14 mouse cellular contexts compared by ENCODE assay signal in the genomic region with DNA sequence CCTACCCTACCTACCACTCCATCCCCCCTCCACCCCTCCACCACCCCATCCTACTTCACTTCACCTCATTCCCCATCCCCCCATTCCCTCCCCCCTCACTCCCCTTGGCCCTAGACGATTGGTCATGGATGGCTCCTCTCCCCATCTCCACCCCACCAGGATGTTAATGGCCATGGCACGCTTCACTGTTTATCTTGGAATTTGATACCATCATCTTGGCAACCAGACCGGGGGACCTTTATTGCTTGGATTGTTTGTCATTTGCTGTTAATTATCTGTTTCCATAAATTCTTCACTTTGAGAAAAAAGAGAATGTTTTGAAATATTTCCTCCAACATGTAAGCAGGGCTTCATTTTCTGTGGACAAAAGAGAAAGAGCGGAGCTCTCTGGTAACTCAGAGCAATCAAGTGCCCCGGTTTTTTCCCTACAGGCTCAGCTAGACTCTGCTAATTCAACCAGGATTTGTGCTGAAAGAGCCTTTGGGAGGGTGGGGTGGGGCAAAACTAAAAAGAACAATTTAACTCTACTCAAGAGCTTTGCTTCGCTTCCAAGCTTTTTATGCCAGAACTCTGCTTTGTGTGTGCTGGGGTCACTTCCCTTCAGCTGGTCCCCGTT. TPM values are rescaled to one million over a fixed set of nuclear protein-coding genes. Genes with fewer than 3 reads are reported as not detected.
DNase-seq lines count a peak whose midpoint lies in the region; ATAC-seq and TF ChIP-seq lines count a peak whose summit lies in the region.
"Had no signal": no experiment of that assay in that cellular context is flagged by ENCODE, and none has a peak within 500 bp of the region (broad histone marks: within the 10 kb centered on the region; RNA-seq: fewer than 3 reads in every experiment).

No protein-coding gene starts in this region.

- H3K9ac ChIP-seq in forebrain, embryonic 15.5 days (replicated peaks) = no peak overlapping the region
- H3K9ac ChIP-seq in limb, embryonic 12.5 days (replicated peaks) = 0 out of 2 replicates have a peak overlapping the region, but pooled peaks have one; percentile 1
- H3K9ac ChIP-seq: forebrain, embryonic 13.5 days; heart, embryonic 13.5 days; hindbrain, embryonic 15.5 days had no signal

- no peak overlapping the region for H3K4me2 ChIP-seq in forebrain, embryonic 15.5 days (replicated peaks)
- no peak overlapping the region for H3K4me2 ChIP-seq in limb, embryonic 12.5 days
- H3K4me2 ChIP-seq: forebrain, embryonic 13.5 days; heart, embryonic 13.5 days; hindbrain, embryonic 15.5 days; liver, embryonic 11.5 days had no signal

- ATAC-seq in forebrain, embryonic 15.5 days (replicated peaks) = no peak
- no peak for ATAC-seq in limb, embryonic 12.5 days (ENCODE audit: insufficient number of reproducible peaks, insufficient read depth, low FRiP score, low TSS enrichment, low read depth)
- ATAC-seq: forebrain, embryonic 13.5 days had no signal

- H3K27ac ChIP-seq in forebrain, embryonic 10.5 days = peak overlapping the region; percentile 44
- no peak overlapping the region for H3K27ac ChIP-seq in forebrain, embryonic 15.5 days (replicated peaks)
- H3K27ac ChIP-seq in kidney, adult 2 months (ENCODE audit: insufficient read depth, low read depth, low read length) = no peak overlapping the region
- peak overlapping the region; percentile 4; the same call in 1 of the 2 replicates for H3K27ac ChIP-seq in limb, embryonic 12.5 days
- H3K27ac ChIP-seq: forebrain, embryonic 13.5 days; hindbrain, embryonic 15.5 days had no signal

- no peak for TF ChIP-seq POLR2A in kidney, adult 2 months (IDR thresholded peaks at IDR 0.05; ENCODE audit: low read depth, low read length)

- H3K4me1 ChIP-seq in forebrain, embryonic 10.5 days = peaks cover 67% of the 10 kb centered on the region
- peaks cover 67% of the 10 kb centered on the region for H3K4me1 ChIP-seq in forebrain, embryonic 15.5 days
- H3K4me1 ChIP-seq in kidney, adult 2 months (ENCODE audit: control insufficient read depth, insufficient read depth, low read length) = no peaks in the 10 kb centered on the region
- H3K4me1 ChIP-seq in limb, embryonic 12.5 days (replicated peaks) = peaks cover 60% of the 10 kb centered on the region

- H3K4me3 ChIP-seq in forebrain, embryonic 10.5 days = 0 out of 2 replicates have a peak overlapping the region, but pooled peaks have one; percentile 5
- no peak overlapping the region for H3K4me3 ChIP-seq in forebrain, embryonic 15.5 days
- no peak overlapping the region for H3K4me3 ChIP-seq in kidney, adult 2 months (ENCODE audit: insufficient read depth, low read depth, low read length)
- no peak overlapping the region for H3K4me3 ChIP-seq in limb, embryonic 12.5 days (replicated peaks)
- H3K4me3 ChIP-seq: forebrain, embryonic 13.5 days; heart, embryonic 13.5 days; hindbrain, embryonic 15.5 days had no signal

- peaks cover 3% of the 10 kb centered on the region; the same call in 1 of the 2 replicates for H3K27me3 ChIP-seq in forebrain, embryonic 10.5 days (ENCODE audit: poor library complexity, severe bottlenecking)
- no peaks in the 10 kb centered on the region for H3K27me3 ChIP-seq in forebrain, embryonic 15.5 days
- no peaks in the 10 kb centered on the region for H3K27me3 ChIP-seq in kidney, adult 2 months (replicated peaks; ENCODE audit: control insufficient read depth, insufficient read depth, low read length)
- no peaks in the 10 kb centered on the region for H3K27me3 ChIP-seq in limb, embryonic 12.5 days
- H3K27me3 ChIP-seq: forebrain, embryonic 13.5 days; heart, embryonic 13.5 days; hindbrain, embryonic 15.5 days had no signal

- 11% methylated on average over 7 of the region's 7 CpGs for WGBS in forebrain, embryonic 10.5 days
- WGBS in forebrain, embryonic 15.5 days = 13% methylated on average over 7 of the region's 7 CpGs
- 42% methylated on average over 7 of the region's 7 CpGs for WGBS in kidney, adult 2 months
- WGBS in limb, embryonic 12.5 days = 16% methylated on average over 7 of the region's 7 CpGs

- H3K9me3 ChIP-seq in forebrain, embryonic 10.5 days = no peaks in the 10 kb centered on the region
- H3K9me3 ChIP-seq in forebrain, embryonic 15.5 days = no peaks in the 10 kb centered on the region
- H3K9me3 ChIP-seq in limb, embryonic 12.5 days = no peaks in the 10 kb centered on the region
- H3K9me3 ChIP-seq: forebrain, embryonic 13.5 days; heart, embryonic 13.5 days; hindbrain, embryonic 15.5 days had no signal

- H3K36me3 ChIP-seq in forebrain, embryonic 10.5 days (replicated peaks) = peaks cover 12% of the 10 kb centered on the region
- no peaks in the 10 kb centered on the region for H3K36me3 ChIP-seq in forebrain, embryonic 15.5 days
- no peaks in the 10 kb centered on the region for H3K36me3 ChIP-seq in kidney, adult 2 months (ENCODE audit: control insufficient read depth, insufficient read depth, low read length)
- H3K36me3 ChIP-seq in limb, embryonic 12.5 days = peaks cover 31% of the 10 kb centered on the region
- H3K36me3 ChIP-seq: hindbrain, embryonic 15.5 days had no signal

- TF ChIP-seq CTCF in kidney, adult 2 months (conservative IDR thresholded peaks at IDR 0.05; ENCODE audit: insufficient read depth, insufficient read length, low read depth, low read length) = no peak

- no peak for DNase-seq in forebrain, embryonic 10.5 days (ENCODE audit: extremely low spot score, low spot score)
- peak; percentile 13 to 30 for DNase-seq in kidney, postnatal 4 days
- no peak for DNase-seq in kidney, adult 2 months
- peak; percentile 63 for DNase-seq in embryo, embryonic 10 days (ENCODE audit: low spot score)
- no peak for DNase-seq in left cerebral cortex, adult 18-20 months (ENCODE audit: low spot score in 2 of 2)
- DNase-seq in thymus, postnatal 36 days = no peak
- DNase-seq: gastrocnemius, postnatal 10 days had no signal

RNA-seq across cellular contexts. Expression of gene Mpped2, which starts 17.9 kb away (rescaled TPM):
- polyA plus RNA-seq in forebrain, embryonic 10.5 days (2016; fragmentation: Nextera tagmentation; extraction: Ambion mirVana) = 41.6 and 48.8 TPM in 2 replicates
- polyA plus RNA-seq in forebrain, embryonic 15.5 days (2015; fragmentation: Nextera tagmentation; extraction: Ambion mirVana) = 212 and 221 TPM in 2 replicates
- 3.4 and 4.1 TPM in 2 replicates for polyA plus RNA-seq in kidney, adult 2 months (2012; rRNA removed)
- polyA plus RNA-seq in limb, embryonic 12.5 days (2016; fragmentation: Nextera tagmentation; extraction: Ambion mirVana) = 121 and 134 TPM in 2 replicates
- 10 to 100 TPM; 29.9 to 32.2 TPM for total RNA-seq in left cerebral cortex, adult 18-20 months (2021)
- total RNA-seq: megakaryocyte, adult 5-6 weeks had no signal

Comparison
In these comparisons a context has a peak if more than half of its experiments do, and no peak if none do; other contexts are left out.
1. DNase-seq: peak in kidney, postnatal 4 days (2 of 2) and embryo, embryonic 10 days (single experiment); none in forebrain, embryonic 10.5 days (single experiment), kidney, adult 2 months (single experiment), left cerebral cortex, adult 18-20 months (0 of 2) and thymus, postnatal 36 days (0 of 2).
2. H3K27ac ChIP-seq: peak in forebrain, embryonic 10.5 days (single experiment) and limb, embryonic 12.5 days (single experiment); none in forebrain, embryonic 15.5 days (single experiment) and kidney, adult 2 months (single experiment).